ENCODE assay signal across 30 mouse cellular contexts in genomic region chr9:64822235-64822634, GRCm38 (mm10). TPM values are rescaled to one million over a fixed set of nuclear protein-coding genes. Genes with fewer than 3 reads are reported as not detected.
DNase-seq lines count a peak whose midpoint lies in the region; ATAC-seq and TF ChIP-seq lines count a peak whose summit lies in the region.
"Had no signal": no experiment of that assay in that cellular context is flagged by ENCODE, and none has a peak within 500 bp of the region (broad histone marks: within the 10 kb centered on the region; RNA-seq: fewer than 3 reads in every experiment).

No protein-coding gene starts in this region.

- peaks cover 39% of the 10 kb centered on the region for H3K36me3 ChIP-seq in megakaryocyte, embryonic 14.5 days (replicated peaks; ENCODE audit: low read length)
- peaks cover 10% of the 10 kb centered on the region for H3K36me3 ChIP-seq in liver, embryonic 14.5 days (replicated peaks; ENCODE audit: control insufficient read depth, insufficient read depth, low read depth)
- H3K36me3 ChIP-seq in splenic B cell, adult 2 months (ENCODE audit: control insufficient read depth, insufficient read depth, low read length, poor library complexity, severe bottlenecking), result no peaks in the 10 kb centered on the region
- H3K36me3 ChIP-seq: embryonic facial prominence, embryonic 10.5 days; embryonic facial prominence, embryonic 15.5 days; heart, embryonic 12.5 days; hindbrain, embryonic 13.5 days; limb, embryonic 12.5 days; neural tube, embryonic 12.5 days had no signal

- ATAC-seq in megakaryocyte, adult 5-6 weeks (ENCODE audit: poor library complexity, severe bottlenecking), result no peak
- 0 out of 2 replicates have a peak, but pooled peaks have one; percentile 36 for ATAC-seq in erythroblast, adult 5-6 weeks (replicated peaks; ENCODE audit: low FRiP score, poor library complexity, severe bottlenecking)
- 0 out of 2 replicates have a peak, but pooled peaks have one; percentile 23 for ATAC-seq in liver, embryonic 14.5 days (ENCODE audit: insufficient read depth)
- ATAC-seq: forebrain, embryonic 14.5 days; intestine, postnatal 0 days; lung, postnatal 0 days; Patski had no signal

- peaks cover 70% of the 10 kb centered on the region for H3K4me1 ChIP-seq in megakaryocyte, embryonic 14.5 days
- peaks cover 15 to 24% of the 10 kb centered on the region in 2 experiments for H3K4me1 ChIP-seq in liver, embryonic 14.5 days (replicated peaks; ENCODE audit: control insufficient read depth in 2 of 2, insufficient read depth in 2 of 2, low read length in 1 of 2)
- H3K4me1 ChIP-seq: embryonic facial prominence, embryonic 10.5 days; embryonic facial prominence, embryonic 15.5 days; hindbrain, embryonic 13.5 days; limb, embryonic 12.5 days; neural tube, embryonic 12.5 days had no signal

- H3K9ac ChIP-seq in liver, embryonic 14.5 days (replicated peaks), result no peak overlapping the region
- H3K9ac ChIP-seq: embryonic facial prominence, embryonic 15.5 days; heart, embryonic 12.5 days; hindbrain, embryonic 13.5 days; limb, embryonic 12.5 days; neural tube, embryonic 12.5 days had no signal

- 48% methylated on average over 7 of the region's 7 CpGs for WGBS in liver, embryonic 14.5 days (ENCODE audit: insufficient replicate concordance)

- H3K9me3 ChIP-seq in megakaryocyte, embryonic 14.5 days, result no peaks in the 10 kb centered on the region
- H3K9me3 ChIP-seq in liver, embryonic 14.5 days (ENCODE audit: control insufficient read depth, low read length), result no peaks in the 10 kb centered on the region
- H3K9me3 ChIP-seq: embryonic facial prominence, embryonic 10.5 days; embryonic facial prominence, embryonic 15.5 days; heart, embryonic 12.5 days; hindbrain, embryonic 13.5 days; limb, embryonic 12.5 days; neural tube, embryonic 12.5 days had no signal

- TF ChIP-seq EP300 in liver, embryonic 14.5 days (IDR thresholded peaks at IDR 0.05; ENCODE audit: low read depth), result no peak

- no peak overlapping the region for H3K27ac ChIP-seq in liver, embryonic 14.5 days
- H3K27ac ChIP-seq: embryonic facial prominence, embryonic 10.5 days; embryonic facial prominence, embryonic 15.5 days; hindbrain, embryonic 13.5 days; limb, embryonic 12.5 days; neural tube, embryonic 12.5 days had no signal

- DNase-seq in liver, embryonic 14.5 days (ENCODE audit: low read depth in 3 of 3, low spot score in 3 of 3), result no peak
- DNase-seq in splenic B cell, adult 2 months (ENCODE audit: low read depth, low spot score), result peak; percentile 40
- DNase-seq in right cerebral cortex, postnatal 10 days (ENCODE audit: low spot score in 2 of 2), result no peak
- no peak for DNase-seq in left cerebral cortex, adult 18-20 months (ENCODE audit: low spot score in 2 of 2)
- DNase-seq in urinary bladder, postnatal 14 days (ENCODE audit: low spot score), result no peak
- DNase-seq: adrenal gland, postnatal 14 days; gastrocnemius, postnatal 25 days; heart, adult 18-20 months; heart, postnatal 4 days; kidney, postnatal 14 days; lung, adult 18-20 months; lung, postnatal 4 days; right cerebral cortex, adult 18-20 months; right cerebral cortex, postnatal 4 days; thymus, postnatal 4 days had no signal

- no peaks in the 10 kb centered on the region for H3K27me3 ChIP-seq in megakaryocyte, embryonic 14.5 days (replicated peaks)
- no peaks in the 10 kb centered on the region for H3K27me3 ChIP-seq in liver, embryonic 14.5 days (ENCODE audit: control insufficient read depth, insufficient read depth, low read length)
- no peaks in the 10 kb centered on the region for H3K27me3 ChIP-seq in splenic B cell, adult 2 months (ENCODE audit: control insufficient read depth, insufficient read depth, low read length, poor library complexity, severe bottlenecking)
- H3K27me3 ChIP-seq: embryonic facial prominence, embryonic 15.5 days; heart, embryonic 12.5 days; hindbrain, embryonic 13.5 days; limb, embryonic 12.5 days; neural tube, embryonic 12.5 days; Patski had no signal

- peak; percentile 36 for TF ChIP-seq CTCF in liver, embryonic 14.5 days (IDR thresholded peaks at IDR 0.05; ENCODE audit: low read depth)

- H3K4me3 ChIP-seq in megakaryocyte, embryonic 14.5 days (replicated peaks), result peak overlapping the region; percentile 10
- H3K4me3 ChIP-seq in liver, embryonic 14.5 days (ENCODE audit: insufficient read depth in 1 of 2, low read depth in 2 of 2, low read length in 2 of 2), result no peak overlapping the region
- H3K4me3 ChIP-seq: embryonic facial prominence, embryonic 10.5 days; embryonic facial prominence, embryonic 15.5 days; heart, embryonic 12.5 days; hindbrain, embryonic 13.5 days; limb, embryonic 12.5 days; myocyte; neural tube, embryonic 12.5 days had no signal

- peak overlapping the region; percentile 35 for H3K4me2 ChIP-seq in liver, embryonic 14.5 days (ENCODE audit: low read depth)
- H3K4me2 ChIP-seq: embryonic facial prominence, embryonic 15.5 days; heart, embryonic 12.5 days; hindbrain, embryonic 13.5 days; limb, embryonic 12.5 days; midbrain, embryonic 11.5 days; neural tube, embryonic 12.5 days had no signal

RNA-seq across cellular contexts. Expression of gene Dennd4a, which starts 11.1 kb away (rescaled TPM):
- 2.2 and 3.2 TPM in 2 replicates for polyA plus RNA-seq in megakaryocyte, embryonic 14.5 days (2012; ENCODE audit: insufficient read depth, low replicate concordance)
- 48.2 and 50.2 TPM in 2 replicates for total RNA-seq in megakaryocyte, adult 5-6 weeks (2015)
- 33.3 and 47.0 TPM in 2 replicates for total RNA-seq in megakaryocyte, adult 5-6 weeks (2017)
- total RNA-seq in erythroblast, adult 5-6 weeks (2015; ENCODE audit: low replicate concordance), result 2,131 and 2,183 TPM in 2 replicates
- total RNA-seq in erythroblast, adult 5-6 weeks (2017; ENCODE audit: low replicate concordance), result 2,463 and 2,483 TPM in 2 replicates
- 29.0 and 36.1 TPM in 2 replicates for polyA plus RNA-seq in liver, embryonic 14.5 days (2012; rRNA removed)
- polyA plus RNA-seq in liver, embryonic 14.5 days (2014; fragmentation: Nextera tagmentation; extraction: Ambion mirVana), result 29.3 and 32.5 TPM in 2 replicates
- total RNA-seq in left cerebral cortex, adult 18-20 months (2021), result 10 to 100 TPM; 54.2 to 55.6 TPM

Comparison
In these comparisons a context has a peak if more than half of its experiments do, and no peak if none do; other contexts are left out.
1. RNA of gene Dennd4a, which starts 11.1 kb away (total RNA-seq): 2,131 to 2,483 TPM in erythroblast, adult 5-6 weeks; 54.2 to 55.6 TPM in left cerebral cortex, adult 18-20 months and 33.3 to 50.2 TPM in megakaryocyte, adult 5-6 weeks; every median in the first group is over 10 times any median in the second.